Mouse (Mus musculus) heart, embryonic 12.5 days (tissue): ENCODE results near the gene Clic6. TPM values are rescaled to one million over a fixed set of nuclear protein-coding genes. Genes with fewer than 3 reads are reported as not detected.

ENCODE experiments used
- polyA plus RNA-seq: library from polyadenylated mRNA; unstranded; fragments of >200 nt; fragmentation: Nextera tagmentation; extraction: Ambion mirVana; gene quantifications from 2 replicates; pipeline ENCODE4 v1.2.1, GENCODE M21; 2016

Gene Clic6
- polyA plus RNA-seq, 1 experiment from 2014 or later, result 1.8 TPM

Other genes starting within 250 kb of the Clic6 start
- gene Kcne2, start 193.3 kb upstream of the Clic6 start, polyA plus RNA-seq, result 2.0 and 2.1 TPM in 2 replicates
- gene Smim11, start 184.4 kb upstream of the Clic6 start, polyA plus RNA-seq, result 121 and 124 TPM in 2 replicates
- gene Fam243, start 164.3 kb upstream of the Clic6 start, polyA plus RNA-seq, result not detected in 2 replicates
- 78.4 and 87.1 TPM in 2 replicates for gene Kcne1, start 126.3 kb upstream of the Clic6 start, polyA plus RNA-seq
- gene Rcan1, start 14.9 kb upstream of the Clic6 start, polyA plus RNA-seq, result 148 and 153 TPM in 2 replicates